Mouse (Mus musculus) heart, postnatal 0 days (tissue): ENCODE data around the gene Camta1.

ENCODE experiments used
- CTCF ChIP-seq: IDR thresholded peaks from 2 replicates; pipeline ENCODE4 v1.5.1; 2016; ENCODE audit warnings: antibody characterized with exemption, control low read depth, low read depth
- EP300 ChIP-seq: IDR thresholded peaks from 2 replicates; pipeline ENCODE4 v1.6.1; 2016; ENCODE audit warnings: antibody characterized with exemption, low read depth

GRCm38 (mm10) chr4:151720722-151721467 lies 140.8 kb downstream of the Camta1 start:
- TF ChIP-seq CTCF (no peak), EP300 (no peak)
